Mouse (Mus musculus): ENCODE measurements around the gene Srms. TPM values are rescaled to one million over a fixed set of nuclear protein-coding genes. Genes with fewer than 3 reads are reported as not detected.

Srms gene
- polyA plus RNA-seq, 1 experiment: not detected

DNA sequence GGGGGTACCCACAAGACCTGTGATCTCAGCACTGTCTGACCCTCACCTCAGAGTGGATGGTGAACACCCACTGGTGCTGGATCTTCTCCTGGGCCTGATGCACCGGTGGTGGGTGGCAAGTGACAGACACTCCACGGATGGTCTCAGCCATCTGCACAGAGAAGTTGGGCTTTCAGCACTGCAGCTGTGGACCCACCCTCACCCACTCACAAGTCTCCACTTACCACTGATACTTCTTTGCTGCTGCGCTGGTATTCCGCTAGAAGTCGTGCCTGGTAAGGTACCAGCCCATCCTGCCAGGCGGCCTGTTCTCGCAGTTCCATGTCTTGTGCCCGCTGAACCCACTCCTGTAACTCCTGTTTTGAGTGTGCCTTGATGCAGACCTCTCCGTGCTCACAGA is 26.3 kb upstream of the Srms start:
- peaks cover 12% of the 10 kb centered on the region for H3K4me1 ChIP-seq (ENCODE audit: control insufficient read depth, insufficient read depth, low read length)
- no peak overlapping the region for H3K27ac ChIP-seq (ENCODE audit: insufficient read depth, low read depth, low read length)
- TF ChIP-seq POLR2A (IDR thresholded peaks at IDR 0.05; ENCODE audit: insufficient read depth, low read depth, low read length): no peak
- TF ChIP-seq CTCF (IDR thresholded peaks at IDR 0.05; ENCODE audit: insufficient read depth, low read depth, low read length): no peak
- H3K4me3 ChIP-seq (ENCODE audit: insufficient read depth, low read depth, low read length): no peak overlapping the region
- 73% methylated on average over 9 of the region's 9 CpGs for WGBS

- Histone ChIP-seq H3K4me3 (ENCODE audit: insufficient read depth, low read depth, low read length) (no peak overlapping the region), H3K4me1 (ENCODE audit: control insufficient read depth, insufficient read depth, low read length) (peaks cover 12% of the 10 kb centered on the region), H3K27ac (ENCODE audit: insufficient read depth, low read depth, low read length) (no peak overlapping the region)
- TF ChIP-seq POLR2A (IDR thresholded peaks at IDR 0.05; ENCODE audit: insufficient read depth, low read depth, low read length) (no peak), CTCF (IDR thresholded peaks at IDR 0.05; ENCODE audit: insufficient read depth, low read depth, low read length) (no peak)
- WGBS: 76% methylated on average over 2 of the region's 2 CpGs
Observed at GRCm38 (mm10) chr2:181238861-181239260, 25.9 kb upstream of the Srms start.

- Histone ChIP-seq H3K4me3 (ENCODE audit: insufficient read depth, low read depth, low read length) (no peak overlapping the region), H3K27ac (ENCODE audit: insufficient read depth, low read depth, low read length) (no peak overlapping the region), H3K4me1 (ENCODE audit: control insufficient read depth, insufficient read depth, low read length) (peaks cover 12% of the 10 kb centered on the region)
- 74% methylated on average over 10 of the region's 10 CpGs for WGBS
- no peak for TF ChIP-seq POLR2A (IDR thresholded peaks at IDR 0.05; ENCODE audit: insufficient read depth, low read depth, low read length)
- TF ChIP-seq CTCF (IDR thresholded peaks at IDR 0.05; ENCODE audit: insufficient read depth, low read depth, low read length): no peak
Observed at GRCm38 (mm10) chr2:181238091-181238610, 25.2 kb upstream of the Srms start.

- Histone ChIP-seq H3K4me3 (ENCODE audit: insufficient read depth, low read depth, low read length) (no peak overlapping the region), H3K27ac (ENCODE audit: insufficient read depth, low read depth, low read length) (no peak overlapping the region), H3K4me1 (ENCODE audit: control insufficient read depth, insufficient read depth, low read length) (peaks cover 12% of the 10 kb centered on the region)
- WGBS: 94% methylated on average over 17 of the region's 17 CpGs
- TF ChIP-seq CTCF (IDR thresholded peaks at IDR 0.05; ENCODE audit: insufficient read depth, low read depth, low read length) (no peak), POLR2A (IDR thresholded peaks at IDR 0.05; ENCODE audit: insufficient read depth, low read depth, low read length) (no peak)
Observed at GRCm38 (mm10) chr2:181237251-181238014, 24.4 kb upstream of the Srms start.

GRCm38 (mm10) chr2:181235681-181236566 is 22.9 kb upstream of the Srms start:
- no peak for TF ChIP-seq CTCF (IDR thresholded peaks at IDR 0.05; ENCODE audit: insufficient read depth, low read depth, low read length)
- no peak for TF ChIP-seq POLR2A (IDR thresholded peaks at IDR 0.05; ENCODE audit: insufficient read depth, low read depth, low read length)
- H3K4me3 ChIP-seq (ENCODE audit: insufficient read depth, low read depth, low read length): no peak overlapping the region
- peaks cover 8% of the 10 kb centered on the region; the same call in 1 of the 2 replicates for H3K4me1 ChIP-seq (ENCODE audit: control insufficient read depth, insufficient read depth, low read length)
- no peak overlapping the region for H3K27ac ChIP-seq (ENCODE audit: insufficient read depth, low read depth, low read length)
- WGBS: 88% methylated on average over 23 of the region's 23 CpGs

DNA sequence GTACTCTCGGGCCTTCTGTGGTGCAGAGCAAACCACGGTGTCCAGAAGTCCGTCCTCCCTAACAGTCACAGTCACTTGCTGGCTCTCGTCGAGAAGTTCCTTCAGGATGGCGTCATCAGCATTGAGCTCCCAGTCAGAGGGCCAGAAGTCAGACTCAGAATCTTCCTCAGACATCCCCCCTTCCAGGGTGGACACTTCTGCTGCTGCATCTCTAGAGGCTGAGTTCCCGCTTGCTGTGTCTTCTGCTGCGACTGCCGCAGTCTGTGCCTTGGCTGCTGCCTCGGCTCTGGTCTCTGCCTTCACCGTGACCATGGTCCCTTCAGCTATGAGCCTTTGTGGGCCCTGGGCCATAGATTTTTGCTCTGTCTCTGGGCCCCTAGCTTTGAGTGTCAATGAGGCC is 21.7 kb upstream of the Srms start:
- WGBS: 95% methylated on average over 11 of the region's 11 CpGs
- TF ChIP-seq POLR2A (IDR thresholded peaks at IDR 0.05; ENCODE audit: insufficient read depth, low read depth, low read length) (no peak), CTCF (IDR thresholded peaks at IDR 0.05; ENCODE audit: insufficient read depth, low read depth, low read length) (no peak)
- no peak overlapping the region for H3K4me3 ChIP-seq (ENCODE audit: insufficient read depth, low read depth, low read length)
- peaks cover 6% of the 10 kb centered on the region; the same call in 1 of the 2 replicates for H3K4me1 ChIP-seq (ENCODE audit: control insufficient read depth, insufficient read depth, low read length)
- H3K27ac ChIP-seq (ENCODE audit: insufficient read depth, low read depth, low read length): no peak overlapping the region

DNA sequence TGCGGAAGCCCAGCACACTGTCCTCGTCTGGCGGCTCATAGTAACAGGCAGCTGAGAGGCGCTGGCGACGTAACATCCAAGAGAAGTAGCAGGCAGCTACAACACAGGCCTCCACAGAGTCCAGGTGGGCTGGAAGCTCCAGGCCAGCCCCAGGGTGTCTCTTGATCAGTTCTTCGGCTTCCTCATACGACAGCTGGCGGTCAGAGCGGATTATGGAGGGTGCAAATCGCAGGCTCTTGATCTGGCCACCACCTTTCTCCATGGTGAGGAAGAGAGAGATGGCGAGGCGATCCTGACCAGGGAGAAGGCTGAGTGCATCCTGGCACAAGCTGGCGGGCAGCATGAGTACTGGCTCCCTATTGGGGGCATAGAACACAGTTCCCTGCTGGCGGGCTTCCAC is 20.5 kb upstream of the Srms start:
- no peaks in the 10 kb centered on the region for H3K4me1 ChIP-seq (ENCODE audit: control insufficient read depth, insufficient read depth, low read length)
- H3K4me3 ChIP-seq (ENCODE audit: insufficient read depth, low read depth, low read length): no peak overlapping the region
- TF ChIP-seq CTCF (IDR thresholded peaks at IDR 0.05; ENCODE audit: insufficient read depth, low read depth, low read length) (no peak), POLR2A (IDR thresholded peaks at IDR 0.05; ENCODE audit: insufficient read depth, low read depth, low read length) (no peak)
- WGBS: 94% methylated on average over 15 of the region's 15 CpGs
- no peak overlapping the region for H3K27ac ChIP-seq (ENCODE audit: insufficient read depth, low read depth, low read length)

DNA sequence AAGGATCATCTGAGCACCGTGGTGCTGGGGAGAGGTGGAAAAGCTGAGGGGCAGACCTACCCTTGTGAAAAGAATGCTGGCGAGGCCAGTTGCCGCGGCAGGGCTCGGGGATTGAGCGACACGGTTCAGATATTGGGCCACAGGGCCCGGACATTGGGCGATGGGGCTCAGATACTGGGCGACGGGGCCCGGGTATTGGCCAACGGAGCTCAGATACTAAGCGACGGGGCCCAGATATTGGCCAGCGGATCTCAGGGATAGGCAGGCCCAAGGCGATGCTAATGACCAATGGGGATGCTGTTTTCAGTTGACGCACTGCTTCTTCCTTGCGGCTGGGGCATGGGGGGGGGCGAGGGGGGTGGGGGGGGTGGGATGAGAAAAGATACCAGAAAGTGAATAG is 18.2 kb upstream of the Srms start:
- WGBS: 72% methylated on average over 20 of the region's 20 CpGs
- H3K27ac ChIP-seq (ENCODE audit: insufficient read depth, low read depth, low read length): no peak overlapping the region
- H3K4me1 ChIP-seq (ENCODE audit: control insufficient read depth, insufficient read depth, low read length): no peaks in the 10 kb centered on the region
- H3K4me3 ChIP-seq (ENCODE audit: insufficient read depth, low read depth, low read length): no peak overlapping the region
- TF ChIP-seq POLR2A (IDR thresholded peaks at IDR 0.05; ENCODE audit: insufficient read depth, low read depth, low read length) (no peak), CTCF (IDR thresholded peaks at IDR 0.05; ENCODE audit: insufficient read depth, low read depth, low read length) (no peak)

DNA sequence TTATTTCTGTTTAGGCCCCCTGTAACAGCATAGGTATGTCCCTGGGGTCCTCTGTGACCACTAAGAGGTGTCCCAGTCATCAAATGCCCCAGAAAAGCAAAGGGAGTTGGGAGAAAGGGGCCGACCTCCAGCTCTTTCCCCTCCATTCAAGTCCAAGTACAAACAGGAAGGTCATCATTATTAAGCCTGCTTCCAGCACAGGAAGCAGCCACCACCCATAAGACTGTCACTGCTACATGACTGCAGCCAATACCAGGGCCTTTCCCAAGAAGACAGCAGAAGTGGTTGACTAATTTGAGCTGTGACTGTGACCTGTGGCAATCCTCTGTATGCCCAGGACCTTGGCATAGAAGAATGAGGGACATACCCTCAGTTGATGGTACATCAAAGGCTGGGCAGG is 15.3 kb upstream of the Srms start:
- Histone ChIP-seq H3K27ac (ENCODE audit: insufficient read depth, low read depth, low read length) (no peak overlapping the region), H3K4me1 (ENCODE audit: control insufficient read depth, insufficient read depth, low read length) (no peaks in the 10 kb centered on the region), H3K4me3 (ENCODE audit: insufficient read depth, low read depth, low read length) (no peak overlapping the region)
- no peak for TF ChIP-seq CTCF (IDR thresholded peaks at IDR 0.05; ENCODE audit: insufficient read depth, low read depth, low read length)
- TF ChIP-seq POLR2A (IDR thresholded peaks at IDR 0.05; ENCODE audit: insufficient read depth, low read depth, low read length): no peak
- WGBS: 88% methylated on average over 1 of the region's 1 CpGs
